Mouse (Mus musculus) 3134 (cell line): ENCODE measurements around the gene Palmd.

ENCODE experiments used
- DNase-seq: peaks from one replicate; pipeline ENCODE4 v3.0.0-alpha.2; 2011; ENCODE audit warnings: low spot score; ENCODE audit not compliant: insufficient read length; ENCODE audit errors: extremely low read depth

The Palmd gene

DNA sequence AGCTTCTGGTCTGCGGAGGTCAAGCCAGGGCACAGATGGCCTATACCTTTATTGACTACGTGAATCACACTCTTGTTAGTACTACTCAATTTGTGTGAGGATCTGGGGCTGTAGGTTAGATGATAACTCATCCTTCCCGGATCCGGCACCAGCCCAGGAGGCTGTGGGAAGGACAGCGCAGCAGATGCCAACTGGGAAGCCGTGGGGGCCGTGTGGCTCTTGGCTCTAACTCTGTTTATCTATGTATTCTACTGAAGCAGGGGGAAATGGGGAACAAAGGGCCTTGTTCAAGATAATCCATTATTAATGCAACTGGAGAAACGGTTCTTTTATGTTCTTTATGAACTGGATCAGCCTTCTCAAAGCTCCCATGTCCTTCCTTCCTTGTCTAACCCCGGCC lies 62.2 kb downstream of the Palmd start:
- peak; percentile 43 for DNase-seq

DNA sequence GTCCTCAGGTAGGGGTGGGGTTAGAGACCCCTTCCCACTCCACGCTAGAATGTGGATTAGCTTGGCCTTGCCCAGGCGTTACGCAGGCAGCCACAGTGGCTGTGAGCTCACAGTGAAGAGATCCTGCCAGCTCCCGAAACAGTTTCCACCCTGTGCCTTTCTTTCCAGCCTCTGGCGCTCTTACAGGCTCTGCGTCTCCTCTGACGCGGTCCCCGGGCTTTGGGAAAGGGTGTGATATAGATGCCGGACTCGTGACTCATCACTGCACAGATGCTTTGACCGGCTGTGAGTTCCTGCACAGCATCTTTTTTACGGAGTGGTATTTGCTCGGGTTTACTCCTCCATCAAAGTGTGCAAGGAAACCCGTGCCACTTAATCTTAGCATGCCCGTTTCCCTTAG lies 62.9 kb downstream of the Palmd start:
- DNase-seq, result peak; percentile 87

DNA sequence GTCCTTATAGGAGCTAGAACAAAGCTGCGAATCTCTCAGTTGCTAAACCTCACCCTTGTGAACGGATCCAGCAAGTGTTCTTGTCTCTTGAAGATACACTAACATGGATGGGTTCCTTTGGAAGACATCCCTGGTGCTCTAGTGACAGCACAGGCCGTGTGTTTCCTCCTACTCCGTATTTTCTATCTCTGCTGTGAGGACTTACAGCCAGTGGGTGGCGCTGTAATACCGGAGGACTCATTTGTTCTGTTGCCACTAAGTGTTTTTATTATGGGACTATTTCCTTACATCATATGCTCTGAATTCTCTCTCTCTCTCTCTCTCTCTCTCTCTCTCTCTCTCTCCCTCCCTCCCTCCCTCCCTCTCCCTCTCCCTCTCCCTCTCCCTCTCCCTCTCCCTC lies 64.6 kb downstream of the Palmd start:
- DNase-seq, result peak; percentile 50

- DNase-seq, result no peak
Measured at GRCm38 (mm10) chr3:116892872-116893271, 75.9 kb downstream of the Palmd start.

DNA sequence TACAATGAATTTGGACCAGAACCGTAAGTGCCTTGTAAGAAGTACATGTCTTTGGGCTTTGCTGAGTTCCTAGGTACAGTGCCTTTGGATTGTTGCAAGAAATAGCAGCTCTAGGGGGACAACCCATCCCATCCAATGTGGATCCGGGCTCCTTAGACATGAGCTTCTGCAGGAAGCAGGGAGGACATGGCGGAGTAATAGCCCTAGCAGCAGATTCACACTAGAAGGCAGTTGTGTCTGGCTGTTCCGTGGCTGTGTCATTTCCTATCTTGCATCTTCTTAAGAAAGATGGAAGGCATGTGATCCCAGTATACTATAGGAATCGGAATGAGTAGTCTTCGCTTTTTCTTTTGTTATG lies 76.6 kb downstream of the Palmd start:
- no peak for DNase-seq

DNA sequence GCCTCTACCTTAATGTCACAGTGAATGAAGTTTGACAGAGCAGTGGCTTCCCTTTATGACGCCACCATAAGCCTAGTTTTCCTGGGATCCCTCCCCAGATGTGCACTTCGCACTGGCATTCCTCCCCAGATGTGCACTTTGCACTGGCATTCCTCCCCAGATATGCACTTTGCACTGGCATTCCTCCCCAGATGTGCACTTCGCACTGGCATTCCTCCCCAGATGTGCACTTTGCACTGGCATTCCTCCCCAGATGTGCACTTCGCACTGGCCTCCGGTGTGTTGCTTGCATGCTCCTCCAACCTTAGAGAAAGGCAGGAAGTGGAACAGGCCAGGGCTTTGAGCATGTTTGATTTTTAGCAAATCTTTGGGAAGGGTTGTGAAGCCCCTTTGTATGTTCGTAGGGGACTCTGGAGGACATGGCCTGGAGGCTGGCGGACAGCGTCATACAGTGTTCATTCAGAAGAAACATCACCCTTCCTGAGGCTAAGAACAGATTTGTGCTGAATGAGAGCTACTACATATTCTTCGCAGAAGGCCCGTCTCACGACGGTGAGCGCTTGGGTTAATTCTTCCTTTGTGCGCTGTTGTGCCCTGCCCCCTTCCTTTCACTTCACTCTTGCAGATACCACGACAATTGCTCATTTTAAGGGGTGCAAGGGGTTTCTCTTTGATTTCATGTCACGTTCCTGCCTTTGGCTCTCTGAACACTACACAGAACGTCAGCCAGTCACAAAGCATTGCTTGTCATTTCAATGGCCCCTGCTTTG lies 77.2 kb downstream of the Palmd start:
- no peak for DNase-seq

GRCm38 (mm10) chr3:116890576-116890975 lies 78.2 kb downstream of the Palmd start:
- no peak for DNase-seq

DNA sequence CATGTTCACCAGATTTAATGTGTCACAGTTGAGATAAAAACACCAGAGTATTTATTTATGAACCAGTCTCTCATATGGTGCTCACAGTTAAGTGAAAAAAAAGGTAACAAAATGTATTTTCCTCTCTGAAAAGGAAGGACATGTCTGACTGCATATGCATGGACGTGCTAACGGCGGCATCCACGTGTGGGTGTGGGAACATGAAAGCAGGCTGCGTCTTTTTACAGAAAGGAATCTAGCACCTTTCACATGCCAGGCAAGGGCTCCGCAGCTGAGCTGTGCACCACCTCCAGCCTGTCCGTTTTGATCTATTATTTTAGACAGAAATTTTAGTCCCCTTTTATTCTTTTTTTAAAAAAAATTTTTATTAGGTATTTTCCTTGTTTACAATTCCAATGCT lies 79.4 kb downstream of the Palmd start:
- no peak for DNase-seq

DNA sequence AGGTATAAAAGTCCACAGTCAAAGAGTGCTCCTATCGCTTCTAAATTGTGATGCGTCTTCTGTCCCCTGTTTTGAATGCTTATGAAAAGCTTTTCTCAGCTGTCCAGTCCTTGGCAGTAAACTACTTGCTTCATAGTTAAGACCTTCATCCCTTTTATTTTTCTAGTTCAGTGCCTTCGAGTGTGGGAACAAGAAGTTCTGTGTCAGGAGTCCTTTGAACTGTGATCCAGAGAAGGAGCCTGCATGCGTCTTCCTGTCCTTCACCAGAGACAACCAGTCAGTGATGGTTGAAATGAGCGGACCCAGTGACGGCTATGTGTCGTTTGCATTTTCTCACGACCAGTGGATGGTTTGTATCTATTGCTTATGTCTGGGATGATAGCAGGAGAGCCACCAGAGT lies 83.8 kb downstream of the Palmd start:
- no peak for DNase-seq

GRCm38 (mm10) chr3:116882221-116882960 lies 86.4 kb downstream of the Palmd start:
- DNase-seq, result no peak

DNA sequence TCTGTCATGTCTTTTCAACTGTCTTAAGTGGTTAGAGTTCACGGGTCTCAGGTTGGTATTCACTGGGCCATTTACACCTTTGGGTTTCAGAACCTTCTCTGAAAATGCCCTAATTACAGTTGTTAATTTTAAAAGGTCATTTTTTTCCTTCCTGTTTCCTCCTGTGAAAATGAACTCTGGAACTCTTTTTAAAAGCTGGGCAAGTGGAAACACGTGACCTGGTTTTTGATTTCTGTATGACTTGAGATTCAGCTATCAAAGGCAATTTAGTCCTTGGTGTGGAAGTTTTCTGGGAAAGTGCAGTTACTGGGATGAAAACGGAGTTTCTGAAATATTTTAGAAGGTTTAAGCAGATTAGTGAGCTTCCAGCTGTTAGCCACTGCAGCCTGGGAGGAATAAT lies 98.4 kb downstream of the Palmd start:
- DNase-seq, result no peak
